Mouse (Mus musculus) midbrain, postnatal 0 days (tissue): Measurements from ENCODE around the gene Hbb-bs. TPM values are rescaled to one million over a fixed set of nuclear protein-coding genes. Genes with fewer than 3 reads are reported as not detected.
"Not testable (repeated sequence)": the region's sequence is repeated elsewhere in the genome, so short reads cannot be mapped to it uniquely, and the experiment has no call there.

Experiments used
- ATAC-seq: fragments of 200-750 bp; cut with Nextera tagmentation; 2 replicates; pipeline ENCODE4 v1.8.0; 2017; ENCODE audit warnings: moderate number of reproducible peaks, mild to moderate bottlenecking, moderate TSS enrichment, moderate library complexity; ENCODE audit not compliant: low FRiP score
- DNase-seq: peaks from one replicate; pipeline ENCODE4 v3.0.0-alpha.2; 2015; ENCODE audit warnings: low spot score
- H3K27ac ChIP-seq: fragments of 300-500 bp; sonication (generic); 2 replicates; pipeline ENCODE4 v1.5.1; 2014; ENCODE audit warnings: low read depth, mild to moderate bottlenecking, low read length, mixed read lengths
- H3K27me3 ChIP-seq: fragments of 300-500 bp; sonication (generic); 2 replicates; pipeline ENCODE4 v1.6.1; 2014; ENCODE audit warnings: low read length, control low read depth, mixed read lengths; ENCODE audit not compliant: insufficient read depth
- H3K36me3 ChIP-seq: fragments of 300-500 bp; sonication (generic); 2 replicates; pipeline ENCODE4 v1.6.1; 2014; ENCODE audit warnings: low read length, control low read depth, mixed read lengths; ENCODE audit not compliant: insufficient read depth
- H3K4me1 ChIP-seq: fragments of 300-500 bp; sonication (generic); 2 replicates; pipeline ENCODE4 v1.6.1; 2014; ENCODE audit warnings: mild to moderate bottlenecking, control low read depth, antibody characterized with exemption, low read length, mixed read lengths; ENCODE audit not compliant: insufficient read depth
- H3K4me2 ChIP-seq: fragments of 300-500 bp; sonication (generic); 2 replicates; pipeline ENCODE4 v1.6.1; 2014; ENCODE audit warnings: low read depth, mild to moderate bottlenecking, low read length, mixed read lengths; ENCODE audit not compliant: poor library complexity, severe bottlenecking
- H3K4me3 ChIP-seq: fragments of 300-500 bp; sonication (generic); 2 replicates; pipeline ENCODE4 v1.5.1; 2014; ENCODE audit warnings: low read depth, mild to moderate bottlenecking, low read length, moderate library complexity
- H3K9ac ChIP-seq: fragments of 300-500 bp; sonication (generic); replicated peaks from 2 replicates; pipeline ENCODE4 v1.6.1; 2014; ENCODE audit warnings: mild to moderate bottlenecking, low read length, moderate library complexity, mixed read lengths; ENCODE audit not compliant: poor library complexity, severe bottlenecking
- H3K9me3 ChIP-seq: fragments of 300-500 bp; sonication (generic); 2 replicates; pipeline ENCODE4 v1.6.1; 2016; ENCODE audit warnings: low read length, control low read depth
- CTCF ChIP-seq: IDR thresholded peaks from 2 replicates; pipeline ENCODE4 v1.5.1; 2016; ENCODE audit warnings: antibody characterized with exemption, mild to moderate bottlenecking
- WGBS: fragments of 180-500 bp; shearing (Covaris S2); extraction: QIAGEN DNeasy Blood & Tissue Kit; methylation state at CpG from one replicate; pipeline ENCODE4 v1.1.7; 2014; 5-methylcytosine and 5-hydroxymethylcytosine counted together
- polyA plus RNA-seq: library from polyadenylated mRNA; unstranded; fragments of >200 nt; fragmentation: Nextera tagmentation; extraction: Ambion mirVana; gene quantifications from 2 replicates; pipeline ENCODE4 v1.2.1, GENCODE M21; 2015
- total RNA-seq: library from RNA; depleted of rRNA; stranded (reverse); fragments of >200 nt; gene quantifications from 2 replicates; pipeline ENCODE4 v1.2.3, GENCODE M21; 2014; rRNA removed

Hbb-bs gene
- total and polyA plus RNA-seq, 2 experiments from 2014 or later: 771 to 1,016 TPM

DNA sequence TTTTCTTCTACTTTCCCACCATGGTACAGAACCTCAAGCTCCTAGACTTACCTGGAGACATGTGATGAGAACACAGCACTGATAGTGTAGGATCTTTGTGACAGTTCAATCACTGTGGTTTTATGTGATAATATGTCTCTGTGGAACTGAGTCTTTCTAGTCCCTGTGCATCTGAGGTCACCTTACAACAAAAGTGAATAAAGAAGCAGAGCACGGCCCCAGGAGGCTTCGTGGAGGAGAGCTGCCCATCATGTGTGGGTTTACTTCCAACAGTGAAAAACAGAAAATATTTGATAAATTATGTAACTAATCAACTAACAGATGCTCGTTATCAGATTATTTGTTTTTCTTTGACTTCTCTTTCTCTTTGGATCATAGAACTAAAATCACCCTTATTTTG, 48.3 kb downstream of the Hbb-bs start, which contains the start of gene Olfr68:
TSS of gene Olfr68 (minus strand) at position 101 of the 400 bp plus-strand sequence.
- DNase-seq: no peak
- Histone ChIP-seq H3K27me3 (no peaks in the 10 kb centered on the region), H3K27ac (no peak within 1 kb of the TSS), H3K36me3 (no peaks in the 10 kb centered on the region), H3K4me3 (no peak within 1 kb of the TSS), H3K4me1 (no peaks in the 10 kb centered on the region), H3K9me3 (no peaks in the 10 kb centered on the region), H3K9ac (no peak within 1 kb of the TSS), H3K4me2 (no peak within 1 kb of the TSS)
- ATAC-seq: no peak
- no peak for TF ChIP-seq CTCF
- WGBS: 81% methylated on average over 3 of the region's 3 CpGs

DNA sequence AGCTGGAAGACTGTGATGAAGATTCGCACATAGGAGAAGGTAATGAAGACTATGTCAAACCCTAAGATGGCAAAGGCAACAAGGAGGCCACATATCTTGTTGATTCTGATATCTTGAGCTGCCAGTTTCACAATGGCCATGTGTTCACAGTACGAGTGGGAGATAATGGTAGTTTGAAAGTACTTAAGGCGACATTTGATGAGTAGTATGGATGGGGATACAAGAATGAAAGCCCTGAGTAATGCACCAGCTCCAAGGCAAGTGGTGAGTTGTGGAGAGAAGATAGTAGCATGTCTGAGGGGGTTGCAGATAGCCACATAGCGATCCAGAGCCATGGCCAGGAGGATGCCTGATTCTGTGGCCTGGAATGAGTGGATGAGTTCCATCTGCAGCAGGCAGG, 50.2 kb downstream of the Hbb-bs start:
- H3K9ac ChIP-seq, H3K4me2 ChIP-seq, H3K4me1 ChIP-seq, H3K36me3 ChIP-seq, H3K4me3 ChIP-seq, H3K27ac ChIP-seq, H3K27me3 ChIP-seq, DNase-seq, H3K9me3 ChIP-seq, ATAC-seq: not testable (repeated sequence)
- WGBS: 90% methylated on average over 4 of the region's 4 CpGs

Other genes with a start within 250 kb of the Hbb-bs start
Only the 30 nearest of the 32 such genes appear.
- not detected in 2 replicates for gene Olfr619, start 227.5 kb downstream of the Hbb-bs start, total RNA-seq
- not detected in 2 replicates for gene Olfr619, start 227.5 kb downstream of the Hbb-bs start, polyA plus RNA-seq
- not detected in 2 replicates for gene Olfr620, start 215.6 kb downstream of the Hbb-bs start, total RNA-seq
- not detected in 2 replicates for gene Olfr620, start 215.6 kb downstream of the Hbb-bs start, polyA plus RNA-seq
- not detected in 2 replicates for gene Olfr622, start 185.4 kb downstream of the Hbb-bs start, total RNA-seq
- not detected in 2 replicates for gene Olfr622, start 185.4 kb downstream of the Hbb-bs start, polyA plus RNA-seq
- gene Olfr623, start 164.4 kb downstream of the Hbb-bs start, total RNA-seq: not detected in 2 replicates
- gene Olfr623, start 164.4 kb downstream of the Hbb-bs start, polyA plus RNA-seq: not detected in 2 replicates
- gene Olfr624, start 156.9 kb downstream of the Hbb-bs start, total RNA-seq: not detected in 2 replicates
- gene Olfr624, start 156.9 kb downstream of the Hbb-bs start, polyA plus RNA-seq: not detected in 2 replicates
- gene Olfr625-ps1, start 145.4 kb downstream of the Hbb-bs start, total RNA-seq: not detected in 2 replicates
- not detected in 2 replicates for gene Olfr625-ps1, start 145.4 kb downstream of the Hbb-bs start, polyA plus RNA-seq
- not detected in 2 replicates for gene Olfr243, start 113.4 kb downstream of the Hbb-bs start, total RNA-seq
- gene Olfr243, start 113.4 kb downstream of the Hbb-bs start, polyA plus RNA-seq: not detected in 2 replicates
- gene Olfr628, start 97.7 kb downstream of the Hbb-bs start, total RNA-seq: not detected in 2 replicates
- gene Olfr628, start 97.7 kb downstream of the Hbb-bs start, polyA plus RNA-seq: not detected in 2 replicates
- gene Olfr629, start 83.2 kb downstream of the Hbb-bs start, total RNA-seq: not detected in 2 replicates
- gene Olfr629, start 83.2 kb downstream of the Hbb-bs start, polyA plus RNA-seq: not detected in 2 replicates
- not detected in 2 replicates for gene Olfr630, start 70.8 kb downstream of the Hbb-bs start, total RNA-seq
- gene Olfr630, start 70.8 kb downstream of the Hbb-bs start, polyA plus RNA-seq: not detected in 2 replicates
- not detected in 2 replicates for gene Olfr69, start 56.5 kb downstream of the Hbb-bs start, total RNA-seq
- gene Olfr69, start 56.5 kb downstream of the Hbb-bs start, polyA plus RNA-seq: not detected in 2 replicates
- not detected in 2 replicates for gene Olfr68, start 48.4 kb downstream of the Hbb-bs start, total RNA-seq
- gene Olfr68, start 48.4 kb downstream of the Hbb-bs start, polyA plus RNA-seq: not detected in 2 replicates
- gene Olfr67, start 36.3 kb downstream of the Hbb-bs start, total RNA-seq: not detected in 2 replicates
- gene Olfr67, start 36.3 kb downstream of the Hbb-bs start, polyA plus RNA-seq: not detected in 2 replicates
- gene Hbb-bt, start 14.1 kb downstream of the Hbb-bs start, total RNA-seq: 140 and 223 TPM in 2 replicates
- 153 and 165 TPM in 2 replicates for gene Hbb-bt, start 14.1 kb downstream of the Hbb-bs start, polyA plus RNA-seq
- not detected in 2 replicates for gene Hbb-bh2, start 12.4 kb upstream of the Hbb-bs start, total RNA-seq
- not detected in 2 replicates for gene Hbb-bh2, start 12.4 kb upstream of the Hbb-bs start, polyA plus RNA-seq
- gene Hbb-bh1, start 15.1 kb upstream of the Hbb-bs start, total RNA-seq: not detected in 2 replicates
- gene Hbb-bh1, start 15.1 kb upstream of the Hbb-bs start, polyA plus RNA-seq: not detected in 2 replicates
- gene Hbb-y, start 25.1 kb upstream of the Hbb-bs start, total RNA-seq: 1.0 TPM in 1 of 2 replicates, not detected in the other
- 1.1 TPM in 1 of 2 replicates, not detected in the other for gene Hbb-y, start 25.1 kb upstream of the Hbb-bs start, polyA plus RNA-seq
- gene Olfr66, start 58.2 kb upstream of the Hbb-bs start, total RNA-seq: not detected in 2 replicates
- not detected in 2 replicates for gene Olfr66, start 58.2 kb upstream of the Hbb-bs start, polyA plus RNA-seq
- gene Olfr64, start 66.4 kb upstream of the Hbb-bs start, total RNA-seq: 0.05 TPM in 1 of 2 replicates, not detected in the other
- gene Olfr64, start 66.4 kb upstream of the Hbb-bs start, polyA plus RNA-seq: not detected in 2 replicates
- not detected in 2 replicates for gene Olfr65, start 75.4 kb upstream of the Hbb-bs start, total RNA-seq
- not detected in 2 replicates for gene Olfr65, start 75.4 kb upstream of the Hbb-bs start, polyA plus RNA-seq
- gene Olfr631, start 100.7 kb upstream of the Hbb-bs start, total RNA-seq: not detected in 2 replicates
- not detected in 2 replicates for gene Olfr631, start 100.7 kb upstream of the Hbb-bs start, polyA plus RNA-seq
- not detected in 2 replicates for gene Olfr632, start 106.3 kb upstream of the Hbb-bs start, total RNA-seq
- gene Olfr632, start 106.3 kb upstream of the Hbb-bs start, polyA plus RNA-seq: not detected in 2 replicates
- not detected in 2 replicates for gene Olfr633, start 116.3 kb upstream of the Hbb-bs start, total RNA-seq
- not detected in 2 replicates for gene Olfr633, start 116.3 kb upstream of the Hbb-bs start, polyA plus RNA-seq
- not detected in 2 replicates for gene Olfr635, start 143.1 kb upstream of the Hbb-bs start, total RNA-seq
- gene Olfr635, start 143.1 kb upstream of the Hbb-bs start, polyA plus RNA-seq: 0.01 TPM in 1 of 2 replicates, not detected in the other
- gene Olfr638, start 170.7 kb upstream of the Hbb-bs start, total RNA-seq: not detected in 2 replicates
- not detected in 2 replicates for gene Olfr638, start 170.7 kb upstream of the Hbb-bs start, polyA plus RNA-seq
- gene Olfr639, start 189.2 kb upstream of the Hbb-bs start, total RNA-seq: 0.14 TPM in 1 of 2 replicates, not detected in the other
- gene Olfr639, start 189.2 kb upstream of the Hbb-bs start, polyA plus RNA-seq: not detected in 2 replicates
- gene Olfr640, start 197.5 kb upstream of the Hbb-bs start, total RNA-seq: 0.11 TPM in 1 of 2 replicates, not detected in the other
- 0.06 TPM in 1 of 2 replicates, not detected in the other for gene Olfr640, start 197.5 kb upstream of the Hbb-bs start, polyA plus RNA-seq
- gene Olfr641, start 207.3 kb upstream of the Hbb-bs start, total RNA-seq: not detected in 2 replicates
- gene Olfr641, start 207.3 kb upstream of the Hbb-bs start, polyA plus RNA-seq: not detected in 2 replicates
- not detected in 2 replicates for gene Olfr642, start 224.6 kb upstream of the Hbb-bs start, total RNA-seq
- not detected in 2 replicates for gene Olfr642, start 224.6 kb upstream of the Hbb-bs start, polyA plus RNA-seq
- not detected in 2 replicates for gene 4930516K23Rik, start 233.3 kb upstream of the Hbb-bs start, total RNA-seq
- not detected in 2 replicates for gene 4930516K23Rik, start 233.3 kb upstream of the Hbb-bs start, polyA plus RNA-seq